Mouse (Mus musculus) thymus, postnatal 10 days (tissue): ENCODE measurements around the gene Zfp446.
"Not testable (repeated sequence)": the region's sequence is repeated elsewhere in the genome, so short reads cannot be mapped to it uniquely, and the experiment has no call there.

Experiments used
- DNase-seq, 2 experiments: peaks; one replicate each; pipeline ENCODE4 v3.0.0; 2021; ENCODE audit warnings: low spot score in 2 of 2

Gene Zfp446

GRCm38 (mm10) chr7:12977682-12978389 lies at the start of gene Zfp446:
Zfp446 (plus strand) TSS chr7:12977848.
- DNase-seq: peak; percentile 95 to 98

GRCm38 (mm10) chr7:12933615-12934140 lies 44.0 kb upstream of the Zfp446 start:
- DNase-seq: no peak

GRCm38 (mm10) chr7:12934808-12935207 lies 42.8 kb upstream of the Zfp446 start:
- DNase-seq: no peak

- not testable (repeated sequence) for DNase-seq
Observed at GRCm38 (mm10) chr7:12937254-12937803, 40.3 kb upstream of the Zfp446 start.

- DNase-seq: no peak
Observed at GRCm38 (mm10) chr7:12940599-12940998, 37.0 kb upstream of the Zfp446 start.

GRCm38 (mm10) chr7:12943488-12943887 lies 34.2 kb upstream of the Zfp446 start:
- DNase-seq: peak; percentile 31 to 44

GRCm38 (mm10) chr7:12949032-12949871 lies 28.4 kb upstream of the Zfp446 start:
- DNase-seq: peak; percentile 87 to 92

GRCm38 (mm10) chr7:12949872-12950229 lies 27.8 kb upstream of the Zfp446 start:
- no peak for DNase-seq

- no peak for DNase-seq
Observed at GRCm38 (mm10) chr7:12954896-12955295, 22.8 kb upstream of the Zfp446 start.

GRCm38 (mm10) chr7:12957511-12957910 lies 20.1 kb upstream of the Zfp446 start:
- no peak for DNase-seq

- no peak for DNase-seq
Observed at GRCm38 (mm10) chr7:12958948-12959347, 18.7 kb upstream of the Zfp446 start.

- no peak for DNase-seq
Observed at GRCm38 (mm10) chr7:12959718-12960117, 17.9 kb upstream of the Zfp446 start.

GRCm38 (mm10) chr7:12961511-12962141 lies 16.0 kb upstream of the Zfp446 start:
- peak; percentile 69 to 70 for DNase-seq

GRCm38 (mm10) chr7:12965678-12966091 lies 12.0 kb upstream of the Zfp446 start, which contains the start of gene Zfp324:
Zfp324 (plus strand) TSS chr7:12965838.
- peak; percentile 81 to 82 for DNase-seq

- peak; percentile 56 to 69 for DNase-seq
Observed at GRCm38 (mm10) chr7:12966104-12966845, 11.4 kb upstream of the Zfp446 start.

GRCm38 (mm10) chr7:12970906-12971305 lies 6.7 kb upstream of the Zfp446 start:
- DNase-seq: no peak

GRCm38 (mm10) chr7:12978931-12979722 lies 1.5 kb downstream of the Zfp446 start:
- peak in 1 of 2 experiments; percentile 20 for DNase-seq

GRCm38 (mm10) chr7:12979776-12980175 lies 2.1 kb downstream of the Zfp446 start:
- DNase-seq: no peak

- no peak for DNase-seq
Observed at GRCm38 (mm10) chr7:12980291-12980690, 2.6 kb downstream of the Zfp446 start.

- DNase-seq: no peak
Observed at GRCm38 (mm10) chr7:12985724-12986123, 8.1 kb downstream of the Zfp446 start.
